Mouse (Mus musculus) embryonic facial prominence, embryonic 14.5 days (tissue): Measurements from ENCODE around the gene Cmtr1. TPM values are rescaled to one million over a fixed set of nuclear protein-coding genes. Genes with fewer than 3 reads are reported as not detected.

Experiments used
- ATAC-seq: fragments of 200-750 bp; cut with Nextera tagmentation; 2 replicates; pipeline ENCODE4 v1.8.0; 2017; ENCODE audit warnings: low read depth, moderate number of reproducible peaks, moderate TSS enrichment
- DNase-seq: peaks from one replicate; pipeline ENCODE4 v3.0.0-alpha.2; 2015; ENCODE audit warnings: low spot score
- H3K27ac ChIP-seq: fragments of 300-500 bp; sonication (generic); replicated peaks from 2 replicates; pipeline ENCODE4 v1.5.1; 2014; ENCODE audit warnings: low read depth, mild to moderate bottlenecking, low read length, moderate library complexity
- H3K27me3 ChIP-seq: fragments of 300-500 bp; sonication (generic); replicated peaks from 2 replicates; pipeline ENCODE4 v1.6.1; 2014; ENCODE audit warnings: low read length; ENCODE audit not compliant: control insufficient read depth, insufficient read depth
- H3K36me3 ChIP-seq: fragments of 300-500 bp; sonication (generic); 2 replicates; pipeline ENCODE4 v1.6.1; 2014; ENCODE audit warnings: low read length, mixed read lengths; ENCODE audit not compliant: control insufficient read depth, insufficient read depth
- H3K4me1 ChIP-seq: fragments of 300-500 bp; sonication (generic); 2 replicates; pipeline ENCODE4 v1.6.1; 2014; ENCODE audit warnings: antibody characterized with exemption, low read length; ENCODE audit not compliant: control insufficient read depth, insufficient read depth
- H3K4me2 ChIP-seq: fragments of 300-500 bp; sonication (generic); 2 replicates; pipeline ENCODE4 v1.6.1; 2014; ENCODE audit warnings: low read depth, mild to moderate bottlenecking, low read length, moderate library complexity, mixed read lengths
- H3K4me3 ChIP-seq: fragments of 300-500 bp; sonication (generic); 2 replicates; pipeline ENCODE4 v1.5.1; 2014; ENCODE audit warnings: low read depth, mild to moderate bottlenecking, low read length
- H3K9ac ChIP-seq: fragments of 300-500 bp; sonication (generic); 2 replicates; pipeline ENCODE4 v1.6.1; 2014; ENCODE audit warnings: low read depth, mild to moderate bottlenecking, low read length, moderate library complexity, mixed read lengths
- H3K9me3 ChIP-seq: fragments of 300-500 bp; sonication (generic); 2 replicates; pipeline ENCODE4 v1.6.1; 2016; ENCODE audit warnings: low read length; ENCODE audit not compliant: control insufficient read depth
- WGBS: fragments of 180-500 bp; shearing (Covaris S2); extraction: QIAGEN DNeasy Blood & Tissue Kit; methylation state at CpG from one replicate; pipeline ENCODE4 v1.1.7; 2014; 5-methylcytosine and 5-hydroxymethylcytosine counted together
- polyA plus RNA-seq: library from polyadenylated mRNA; unstranded; fragments of >200 nt; fragmentation: Nextera tagmentation; extraction: Ambion mirVana; gene quantifications from 2 replicates; pipeline ENCODE4 v1.2.1, GENCODE M21; 2014

Gene Cmtr1
- polyA plus RNA-seq, 1 experiment from 2014 or later: 88.9 TPM

DNA sequence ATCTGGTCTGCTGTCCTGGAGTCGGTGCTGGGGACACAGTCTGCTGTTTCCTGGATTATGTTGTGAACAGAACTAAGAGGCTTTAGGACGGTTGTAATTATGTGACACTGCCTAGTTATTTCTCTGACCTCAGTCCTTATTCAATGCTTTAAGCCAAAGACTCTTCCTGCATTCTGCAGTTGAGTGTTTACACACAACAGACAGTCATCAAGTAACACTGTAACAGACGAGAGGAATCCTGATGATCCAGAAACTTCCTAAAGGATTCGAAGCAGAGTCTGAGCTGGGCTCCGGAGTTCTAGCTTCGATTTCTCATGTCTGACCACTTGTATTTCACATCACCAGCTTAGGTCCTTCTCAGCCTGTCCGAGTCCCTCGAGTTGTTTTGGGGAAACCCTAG lies 18.1 kb downstream of the Cmtr1 start:
- H3K9me3 ChIP-seq: no peaks in the 10 kb centered on the region
- no peaks in the 10 kb centered on the region for H3K27me3 ChIP-seq
- DNase-seq (no peak), ATAC-seq (no peak)
- H3K4me1 ChIP-seq: no peaks in the 10 kb centered on the region
- no peak overlapping the region for H3K9ac ChIP-seq
- no peak overlapping the region for H3K4me2 ChIP-seq
- 84% methylated on average over 8 of the region's 8 CpGs for WGBS
- H3K27ac ChIP-seq: no peak overlapping the region
- no peak overlapping the region for H3K4me3 ChIP-seq
- peaks cover 96% of the 10 kb centered on the region for H3K36me3 ChIP-seq

DNA sequence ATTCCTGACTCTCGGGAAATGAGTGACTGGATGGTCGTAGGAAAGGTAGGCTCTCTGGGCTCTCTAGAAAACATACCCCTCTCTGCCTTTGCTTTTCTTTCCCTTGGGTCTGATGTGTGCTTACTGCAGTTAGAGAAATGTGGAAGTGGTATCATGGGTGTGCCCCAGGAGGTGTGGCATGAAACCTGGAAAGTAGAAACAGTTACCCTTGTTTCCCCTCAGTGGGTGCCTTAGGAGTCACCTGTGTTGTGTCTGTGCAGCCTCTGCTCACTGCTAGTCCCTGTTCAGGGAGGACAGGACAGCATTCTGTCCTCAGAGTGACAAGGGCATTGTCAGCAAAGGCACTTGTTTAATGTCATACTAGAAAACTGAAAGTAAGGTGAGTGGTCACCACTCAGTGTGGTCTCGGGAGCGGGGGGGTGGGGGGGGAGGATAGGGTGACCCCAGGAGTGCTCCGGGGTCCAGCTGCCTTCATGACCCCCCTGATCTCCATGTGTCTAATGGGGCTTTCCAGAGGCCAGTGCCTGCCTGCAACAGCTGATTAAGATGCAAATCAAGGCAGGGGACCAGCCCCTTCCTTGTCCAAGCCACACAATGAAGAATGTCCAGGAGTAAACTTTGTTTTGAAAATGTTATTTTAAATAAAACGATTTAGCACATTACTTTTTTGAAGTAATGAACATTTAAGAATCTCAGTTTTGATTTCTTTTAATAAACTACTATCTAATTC lies 18.8 kb downstream of the Cmtr1 start:
- Histone ChIP-seq H3K27ac (no peak overlapping the region), H3K4me2 (no peak overlapping the region), H3K4me3 (no peak overlapping the region), H3K9me3 (no peaks in the 10 kb centered on the region), H3K36me3 (peaks cover 96% of the 10 kb centered on the region), H3K27me3 (no peaks in the 10 kb centered on the region), H3K9ac (no peak overlapping the region), H3K4me1 (no peaks in the 10 kb centered on the region)
- DNase-seq (no peak), ATAC-seq (no peak)
- 85% methylated on average over 6 of the region's 6 CpGs for WGBS

DNA sequence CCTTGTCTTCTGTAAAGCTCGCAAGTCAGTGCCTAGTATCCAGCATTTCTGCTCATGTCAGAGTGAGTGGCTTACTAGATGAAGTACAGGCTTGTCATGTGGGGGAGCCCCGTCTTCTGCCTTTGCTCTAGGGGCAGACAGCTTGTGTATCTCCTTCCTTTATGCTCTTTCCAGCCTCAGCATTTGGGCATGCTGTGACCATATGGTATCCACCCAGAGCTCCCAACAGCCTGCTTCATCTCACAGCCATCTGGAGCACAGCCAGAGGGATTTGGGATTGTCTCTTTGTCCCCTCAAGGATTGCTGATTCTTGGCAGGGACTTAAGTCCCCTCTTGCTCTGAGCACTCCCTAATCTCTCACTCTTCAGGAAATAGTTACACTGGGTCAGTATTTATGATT lies 19.8 kb downstream of the Cmtr1 start:
- 64% methylated on average over 2 of the region's 2 CpGs for WGBS
- Histone ChIP-seq H3K9me3 (no peaks in the 10 kb centered on the region), H3K27ac (no peak overlapping the region), H3K4me2 (no peak overlapping the region), H3K4me3 (no peak overlapping the region), H3K36me3 (peaks cover 98% of the 10 kb centered on the region), H3K27me3 (no peaks in the 10 kb centered on the region), H3K9ac (no peak overlapping the region), H3K4me1 (no peaks in the 10 kb centered on the region)
- DNase-seq: peak; percentile 69
- no peak; the same call in 1 of the 2 replicates for ATAC-seq

DNA sequence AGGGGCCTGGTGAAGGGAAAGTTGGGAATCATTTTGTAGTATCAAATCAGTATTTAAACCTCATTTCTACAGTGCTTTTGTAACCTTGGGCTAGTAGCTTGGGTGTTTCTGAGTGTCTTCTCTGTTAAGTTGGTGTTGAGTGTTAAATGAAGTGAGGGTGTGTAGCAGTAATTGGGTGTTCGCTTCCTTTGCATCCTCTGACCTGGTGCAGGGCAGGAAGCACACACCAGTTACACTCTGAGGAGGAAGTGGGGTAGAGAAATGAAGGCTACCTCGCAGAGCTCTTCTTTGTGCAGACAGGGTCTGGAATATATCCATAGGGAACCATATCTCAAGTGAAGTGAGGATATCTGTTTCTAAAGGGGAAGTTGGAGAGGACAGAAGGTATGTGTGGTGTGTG lies 20.5 kb downstream of the Cmtr1 start:
- H3K27ac ChIP-seq: no peak overlapping the region

DNA sequence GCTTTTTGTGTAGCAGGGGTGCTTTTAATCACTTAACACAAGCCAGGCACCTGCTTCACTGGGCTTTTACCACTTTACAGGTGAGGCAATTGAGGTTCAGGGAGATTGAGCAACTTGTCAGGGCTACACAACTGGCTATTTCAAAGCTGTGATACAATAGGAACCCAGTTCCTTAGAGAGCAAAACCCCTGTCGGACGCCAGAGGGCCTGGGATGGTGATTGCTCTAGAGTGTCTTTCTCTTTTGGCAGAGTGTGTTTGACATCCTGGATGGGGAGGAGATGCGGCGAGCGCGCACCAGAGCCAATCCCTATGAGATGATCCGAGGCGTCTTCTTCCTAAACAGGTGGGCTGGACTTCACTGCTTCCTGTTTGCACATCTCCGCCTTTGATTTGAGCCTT lies 21.3 kb downstream of the Cmtr1 start:
- Histone ChIP-seq H3K27ac (no peak overlapping the region), H3K36me3 (peaks cover 98% of the 10 kb centered on the region), H3K4me1 (no peaks in the 10 kb centered on the region), H3K4me3 (no peak overlapping the region), H3K4me2 (no peak overlapping the region), H3K9ac (no peak overlapping the region), H3K27me3 (no peaks in the 10 kb centered on the region), H3K9me3 (no peaks in the 10 kb centered on the region)
- DNase-seq (no peak), ATAC-seq (no peak)
- 96% methylated on average over 9 of the region's 9 CpGs for WGBS

More for the DNA sequence above, 20.5 kb downstream of the Cmtr1 start:
- Histone ChIP-seq H3K4me2 (no peak overlapping the region), H3K36me3 (peaks cover 98% of the 10 kb centered on the region), H3K9me3 (no peaks in the 10 kb centered on the region), H3K27me3 (no peaks in the 10 kb centered on the region), H3K4me1 (no peaks in the 10 kb centered on the region), H3K9ac (no peak overlapping the region), H3K4me3 (no peak overlapping the region)
- no peak for DNase-seq
- WGBS: 92% methylated on average over 2 of the region's 2 CpGs
- no peak for ATAC-seq

DNA sequence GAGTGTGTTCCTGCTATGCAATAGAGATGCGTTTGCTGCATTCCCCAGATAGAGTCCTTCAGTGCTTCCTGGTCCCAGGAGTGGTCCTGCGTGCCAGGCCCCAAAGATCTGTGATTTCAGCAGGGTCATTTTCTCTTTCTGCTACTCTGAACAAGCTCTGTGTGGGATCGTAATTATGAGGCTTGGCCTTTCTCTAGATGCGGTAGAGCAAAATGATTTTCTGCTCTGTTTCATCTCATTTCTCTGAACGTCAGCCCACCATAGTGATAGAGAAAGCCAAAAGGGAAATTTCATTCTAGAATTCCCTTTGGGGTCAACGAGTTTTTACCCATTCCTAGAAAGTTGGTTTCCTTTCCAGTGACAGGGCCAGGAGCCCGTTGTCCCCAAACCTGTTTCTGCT lies 21.9 kb downstream of the Cmtr1 start:
- Histone ChIP-seq H3K4me2 (no peak overlapping the region), H3K27me3 (no peaks in the 10 kb centered on the region), H3K36me3 (peaks cover 98% of the 10 kb centered on the region), H3K27ac (no peak overlapping the region), H3K9ac (no peak overlapping the region), H3K9me3 (no peaks in the 10 kb centered on the region), H3K4me3 (no peak overlapping the region), H3K4me1 (no peaks in the 10 kb centered on the region)
- ATAC-seq: no peak
- DNase-seq: no peak
- WGBS: 87% methylated on average over 7 of the region's 7 CpGs

DNA sequence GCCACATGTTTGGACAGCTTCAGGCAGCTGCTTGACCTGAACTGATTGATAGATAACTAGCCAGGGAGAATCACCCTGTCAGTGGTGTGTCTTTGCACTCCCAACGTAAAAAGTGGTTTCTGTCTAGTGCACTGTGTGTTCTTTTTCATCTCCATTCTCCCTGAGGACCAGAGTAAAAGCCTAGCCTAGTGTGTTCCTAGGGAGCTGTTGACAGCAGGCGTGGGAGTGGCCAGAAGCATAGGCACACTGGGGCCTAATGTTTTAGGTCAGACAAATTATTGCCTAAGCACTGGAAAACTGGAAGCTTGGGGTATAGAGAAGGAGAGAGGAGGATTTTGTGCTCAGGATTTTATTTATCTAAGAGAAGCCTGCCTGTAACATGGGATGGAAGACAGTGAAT lies 22.7 kb downstream of the Cmtr1 start:
- no peaks in the 10 kb centered on the region for H3K27me3 ChIP-seq
- H3K4me1 ChIP-seq: no peaks in the 10 kb centered on the region
- H3K9ac ChIP-seq: no peak overlapping the region
- 75% methylated on average over 2 of the region's 2 CpGs for WGBS
- H3K27ac ChIP-seq: no peak overlapping the region
- no peak overlapping the region for H3K4me2 ChIP-seq
- H3K9me3 ChIP-seq: no peaks in the 10 kb centered on the region
- peaks cover 98% of the 10 kb centered on the region for H3K36me3 ChIP-seq
- DNase-seq: no peak
- H3K4me3 ChIP-seq: no peak overlapping the region
- no peak for ATAC-seq

DNA sequence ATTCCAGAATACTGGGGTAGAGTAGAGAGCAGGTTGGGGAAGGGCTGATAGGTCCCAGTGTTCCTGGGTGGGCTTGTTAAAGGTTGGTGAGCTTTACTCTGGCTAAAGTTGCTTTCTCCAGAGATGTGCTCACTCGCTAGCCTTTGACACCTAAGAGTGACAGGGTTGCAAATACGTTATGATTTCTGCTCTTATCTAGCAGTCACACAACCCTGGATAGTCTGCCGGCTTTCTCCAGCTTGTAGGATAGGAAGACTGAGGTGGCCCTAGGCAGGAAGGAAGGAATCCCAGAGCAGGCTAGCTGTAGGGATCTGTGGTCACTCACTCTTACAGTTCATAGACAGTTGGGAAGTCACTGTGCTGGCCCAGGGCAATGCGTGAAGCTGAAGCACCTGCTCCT lies 23.9 kb downstream of the Cmtr1 start:
- no peaks in the 10 kb centered on the region for H3K9me3 ChIP-seq
- no peaks in the 10 kb centered on the region for H3K27me3 ChIP-seq
- no peak overlapping the region for H3K27ac ChIP-seq
- ATAC-seq (no peak), DNase-seq (no peak)
- WGBS: 94% methylated on average over 4 of the region's 4 CpGs
- no peaks in the 10 kb centered on the region for H3K4me1 ChIP-seq
- no peak overlapping the region for H3K9ac ChIP-seq
- peaks cover 94% of the 10 kb centered on the region for H3K36me3 ChIP-seq
- no peak overlapping the region for H3K4me3 ChIP-seq
- no peak overlapping the region for H3K4me2 ChIP-seq

DNA sequence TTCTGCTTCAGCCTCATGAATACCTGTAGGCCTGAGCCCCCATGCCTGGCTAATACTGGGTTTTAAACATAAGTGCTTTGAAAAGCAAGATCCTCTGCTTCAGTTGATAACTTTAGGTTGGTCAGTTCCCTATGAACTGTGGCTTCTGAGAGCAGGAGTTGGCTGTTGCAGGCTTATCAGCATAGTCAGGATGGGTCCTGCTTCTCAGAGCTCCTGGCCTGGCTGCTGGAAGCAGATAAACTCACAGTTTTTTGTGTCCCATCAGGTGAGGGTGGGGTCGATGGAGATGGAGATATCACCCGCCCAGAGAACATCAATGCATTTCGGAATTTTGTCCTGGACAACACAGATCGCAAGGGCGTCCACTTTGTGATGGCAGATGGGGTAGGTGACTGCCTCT lies 26.4 kb downstream of the Cmtr1 start:
- no peaks in the 10 kb centered on the region for H3K27me3 ChIP-seq
- no peaks in the 10 kb centered on the region for H3K9me3 ChIP-seq
- no peak overlapping the region for H3K4me3 ChIP-seq
- H3K4me2 ChIP-seq: no peak overlapping the region
- peaks cover 95% of the 10 kb centered on the region for H3K36me3 ChIP-seq
- H3K4me1 ChIP-seq: no peaks in the 10 kb centered on the region
- DNase-seq (no peak), ATAC-seq (no peak)
- H3K27ac ChIP-seq: no peak overlapping the region
- no peak overlapping the region for H3K9ac ChIP-seq
- WGBS: 94% methylated on average over 5 of the region's 5 CpGs
